Mouse (Mus musculus): Measurements from ENCODE around the gene Rab11fip4. TPM values are rescaled to one million over a fixed set of nuclear protein-coding genes. Genes with fewer than 3 reads are reported as not detected.

The Rab11fip4 gene
- total and polyA plus RNA-seq, 2 experiments from 2014 or later = 17.4 to 69.3 TPM

- WGBS = 51% methylated on average over 12 of the region's 12 CpGs
- no peak overlapping the region for H3K4me3 ChIP-seq (ENCODE audit: low read length)
- no peak for TF ChIP-seq CTCF (IDR thresholded peaks at IDR 0.05; ENCODE audit: low read depth)
- peak; percentile 57; the same call in 1 of the 2 replicates for ATAC-seq
- H3K27ac ChIP-seq = peak overlapping the region; percentile 20; the same call in 1 of the 2 replicates
- H3K4me2 ChIP-seq (ENCODE audit: low read depth, low read length) = no peak overlapping the region
- H3K27me3 ChIP-seq (ENCODE audit: insufficient read depth, low read length) = no peaks in the 10 kb centered on the region
- no peak for DNase-seq (ENCODE audit: low spot score)
- H3K4me1 ChIP-seq (ENCODE audit: insufficient read depth, low read length) = peaks cover 20% of the 10 kb centered on the region
- no peaks in the 10 kb centered on the region for H3K36me3 ChIP-seq (ENCODE audit: insufficient read depth, low read length)
- H3K9me3 ChIP-seq (ENCODE audit: low read length) = no peaks in the 10 kb centered on the region
- H3K9ac ChIP-seq (replicated peaks; ENCODE audit: low read length) = no peak overlapping the region
Measured at GRCm38 (mm10) chr11:79737126-79737697, 146.2 kb downstream of the Rab11fip4 start.

DNA sequence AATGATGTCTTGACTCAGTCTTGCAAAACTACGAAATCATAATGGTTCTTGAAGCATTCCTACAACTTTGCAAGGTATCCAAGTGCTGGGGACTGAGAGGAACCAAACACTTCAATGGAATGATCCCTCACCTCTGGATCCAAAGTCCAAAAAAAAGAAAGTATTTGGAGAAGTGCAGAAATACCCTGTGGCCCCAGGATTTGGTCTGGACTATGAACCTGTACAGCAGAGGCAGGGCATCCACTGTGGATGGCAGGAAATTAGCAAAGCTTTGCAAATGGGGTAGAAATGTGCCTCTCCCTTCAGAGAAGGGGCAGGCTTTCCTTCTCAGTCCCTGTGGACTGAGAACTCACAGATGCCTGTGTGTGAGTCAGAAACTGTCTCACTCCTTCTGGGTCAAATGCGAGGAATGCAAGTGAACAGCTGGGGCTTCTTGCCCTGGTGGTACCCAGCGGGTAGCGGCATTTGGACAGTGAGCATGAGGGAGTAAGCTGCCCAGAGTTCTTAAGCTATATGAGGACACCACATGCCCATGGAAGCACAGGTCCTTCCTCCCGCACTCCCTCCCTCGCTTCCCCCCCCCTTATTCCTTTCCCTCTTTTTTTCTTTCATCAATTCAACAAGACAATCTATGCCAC is 147.0 kb downstream of the Rab11fip4 start:
- no peak for DNase-seq (ENCODE audit: low spot score)
- 77% methylated on average over 6 of the region's 6 CpGs for WGBS

DNA sequence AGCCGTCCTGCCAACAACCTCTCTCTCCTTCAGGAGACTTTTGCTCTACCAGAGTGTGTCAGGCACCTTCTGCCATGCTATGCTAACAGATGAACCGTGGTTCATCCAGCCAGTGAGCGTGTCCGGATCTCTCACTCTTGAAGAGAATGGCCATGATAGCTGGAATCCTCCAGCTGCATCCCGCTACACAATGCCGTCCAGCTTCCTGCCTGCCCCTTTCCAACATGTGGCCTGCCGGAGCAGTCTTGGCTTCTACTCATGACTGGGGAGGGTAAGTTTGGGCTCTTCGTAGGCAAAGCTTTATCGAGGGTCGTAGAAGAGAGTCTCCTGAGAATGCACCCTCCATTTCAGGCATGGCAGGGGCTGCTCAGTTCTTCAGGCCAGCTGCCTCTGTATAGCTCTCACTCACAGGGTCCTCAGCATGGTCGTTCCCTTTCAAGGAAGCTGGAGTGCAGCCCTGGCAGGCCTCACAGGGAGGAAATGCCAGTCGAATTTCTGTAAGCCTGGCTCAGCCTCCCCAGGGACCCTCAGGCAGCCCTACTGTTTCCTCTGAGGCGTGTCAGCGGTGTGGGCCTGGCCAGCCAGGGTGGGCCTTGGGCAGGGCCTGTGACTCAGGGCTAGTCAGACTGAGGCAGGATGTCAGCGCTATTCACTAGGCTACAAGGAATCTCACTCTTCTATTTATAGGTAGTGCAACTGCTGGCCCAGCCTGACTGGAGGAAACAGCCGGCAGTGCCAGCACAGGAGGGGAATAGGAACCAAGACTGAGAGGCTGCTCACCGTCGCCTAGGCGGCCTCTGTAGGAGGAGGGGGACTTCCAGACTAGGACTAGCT is 147.9 kb downstream of the Rab11fip4 start:
- Histone ChIP-seq H3K4me3 (ENCODE audit: low read length) (no peak overlapping the region), H3K9me3 (ENCODE audit: low read length) (no peaks in the 10 kb centered on the region), H3K4me2 (ENCODE audit: low read depth, low read length) (no peak overlapping the region), H3K27me3 (ENCODE audit: insufficient read depth, low read length) (no peaks in the 10 kb centered on the region), H3K27ac (peak overlapping the region; percentile 60), H3K4me1 (ENCODE audit: insufficient read depth, low read length) (peaks cover 20% of the 10 kb centered on the region), H3K36me3 (ENCODE audit: insufficient read depth, low read length) (no peaks in the 10 kb centered on the region), H3K9ac (replicated peaks; ENCODE audit: low read length) (no peak overlapping the region)
- peak; percentile 52 for DNase-seq (ENCODE audit: low spot score)
- ATAC-seq = peak; percentile 75
- WGBS = 50% methylated on average over 19 of the region's 19 CpGs
- TF ChIP-seq CTCF (IDR thresholded peaks at IDR 0.05; ENCODE audit: low read depth) = no peak

More for the DNA sequence above, 147.0 kb downstream of the Rab11fip4 start:
- H3K9ac ChIP-seq (replicated peaks; ENCODE audit: low read length) = no peak overlapping the region
- no peaks in the 10 kb centered on the region for H3K9me3 ChIP-seq (ENCODE audit: low read length)
- no peaks in the 10 kb centered on the region for H3K27me3 ChIP-seq (ENCODE audit: insufficient read depth, low read length)
- TF ChIP-seq CTCF (IDR thresholded peaks at IDR 0.05; ENCODE audit: low read depth) = no peak
- no peaks in the 10 kb centered on the region for H3K36me3 ChIP-seq (ENCODE audit: insufficient read depth, low read length)
- peaks cover 20% of the 10 kb centered on the region for H3K4me1 ChIP-seq (ENCODE audit: insufficient read depth, low read length)
- H3K4me2 ChIP-seq (ENCODE audit: low read depth, low read length) = no peak overlapping the region
- H3K27ac ChIP-seq = no peak overlapping the region
- ATAC-seq = no peak
- H3K4me3 ChIP-seq (ENCODE audit: low read length) = no peak overlapping the region

DNA sequence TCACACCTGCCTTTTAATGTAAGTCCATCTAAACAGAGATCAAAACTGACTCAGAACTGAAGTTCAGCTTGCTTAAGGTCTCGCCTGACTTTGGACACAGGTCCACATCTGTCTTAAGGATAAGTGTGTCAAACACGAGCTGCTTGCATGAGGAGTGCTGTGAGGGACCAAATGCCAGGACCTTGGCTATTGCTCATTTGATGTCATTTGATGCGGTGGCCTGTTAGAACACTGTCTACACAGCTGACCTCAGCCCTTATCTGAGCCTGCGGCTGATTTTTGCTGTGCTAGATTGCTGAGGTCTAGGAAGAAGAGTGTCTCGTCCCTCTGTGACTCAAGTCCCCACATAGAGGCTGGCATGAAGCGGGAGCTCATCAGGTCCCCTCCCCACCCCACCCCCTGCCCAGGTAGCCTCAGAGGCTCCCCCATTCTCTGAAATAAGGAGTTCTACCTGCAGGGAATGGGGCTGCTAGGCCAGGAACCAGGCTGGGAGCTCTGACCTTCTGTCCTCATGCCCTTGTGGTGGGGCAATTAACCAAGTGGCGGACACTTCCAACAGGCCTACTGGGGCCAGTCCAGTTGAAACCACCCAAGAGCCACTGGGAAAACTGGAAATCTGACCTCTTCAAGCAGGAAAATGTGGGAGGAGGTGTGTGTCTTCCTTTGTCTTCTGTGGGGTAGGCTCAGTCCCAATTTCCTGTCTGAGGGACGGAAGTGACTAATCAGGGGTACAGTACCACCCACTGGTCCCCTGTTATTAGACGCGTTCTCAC is 149.9 kb downstream of the Rab11fip4 start:
- Histone ChIP-seq H3K9me3 (ENCODE audit: low read length) (no peaks in the 10 kb centered on the region), H3K4me3 (ENCODE audit: low read length) (no peak overlapping the region), H3K27ac (no peak overlapping the region), H3K4me1 (ENCODE audit: insufficient read depth, low read length) (peaks cover 20% of the 10 kb centered on the region), H3K4me2 (ENCODE audit: low read depth, low read length) (no peak overlapping the region), H3K36me3 (ENCODE audit: insufficient read depth, low read length) (no peaks in the 10 kb centered on the region), H3K9ac (replicated peaks; ENCODE audit: low read length) (no peak overlapping the region), H3K27me3 (ENCODE audit: insufficient read depth, low read length) (no peaks in the 10 kb centered on the region)
- ATAC-seq (no peak), DNase-seq (ENCODE audit: low spot score) (no peak)
- no peak for TF ChIP-seq CTCF (IDR thresholded peaks at IDR 0.05; ENCODE audit: low read depth)
- WGBS = 85% methylated on average over 10 of the region's 10 CpGs

- no peaks in the 10 kb centered on the region for H3K27me3 ChIP-seq (ENCODE audit: insufficient read depth, low read length)
- no peak for TF ChIP-seq CTCF (IDR thresholded peaks at IDR 0.05; ENCODE audit: low read depth)
- no peaks in the 10 kb centered on the region for H3K4me1 ChIP-seq (ENCODE audit: insufficient read depth, low read length)
- no peak overlapping the region for H3K27ac ChIP-seq
- no peak for ATAC-seq
- no peaks in the 10 kb centered on the region for H3K36me3 ChIP-seq (ENCODE audit: insufficient read depth, low read length)
- no peaks in the 10 kb centered on the region for H3K9me3 ChIP-seq (ENCODE audit: low read length)
- WGBS = 83% methylated on average over 11 of the region's 11 CpGs
- H3K4me3 ChIP-seq (ENCODE audit: low read length) = no peak overlapping the region
- H3K4me2 ChIP-seq (ENCODE audit: low read depth, low read length) = no peak overlapping the region
- no peak overlapping the region for H3K9ac ChIP-seq (replicated peaks; ENCODE audit: low read length)
- DNase-seq (ENCODE audit: low spot score) = no peak
Measured at GRCm38 (mm10) chr11:79746552-79747102, 155.6 kb downstream of the Rab11fip4 start.

MicroRNA genes within 50 kb of the gene (microRNA counts, 519-probe panel; counts per million panel counts)
- microRNA mmu-miR-193 = not detected
- 3,456 counts per million, percentile 58 among the panel's probes with 10 or more counts for microRNA mmu-miR-365

Small RNA genes within 50 kb of the gene (microRNA-seq; reads per million reads assigned to microRNA genes)
- gene Mir193a = 8.2 to 11.3 reads per million in 2 experiments
- gene Mir365-2 = 0.35 to 0.72 reads per million in 2 experiments

Other genes with a start within 250 kb of the Rab11fip4 start
- 21.0 and 27.7 TPM in 2 replicates for gene Omg, start 87.1 kb upstream of the Rab11fip4 start, total RNA-seq (2014; rRNA removed)
- gene Omg, start 87.1 kb upstream of the Rab11fip4 start, polyA plus RNA-seq (2015; fragmentation: Nextera tagmentation; extraction: Ambion mirVana) = 33.2 and 34.8 TPM in 2 replicates
- gene Evi2b, start 67.5 kb upstream of the Rab11fip4 start, total RNA-seq (2014; rRNA removed) = not detected in 2 replicates
- gene Evi2b, start 67.5 kb upstream of the Rab11fip4 start, polyA plus RNA-seq (2015; fragmentation: Nextera tagmentation; extraction: Ambion mirVana) = 0.25 and 0.52 TPM in 2 replicates
- gene Evi2, start 60.6 kb upstream of the Rab11fip4 start, total RNA-seq (2014; rRNA removed) = 0.11 and 0.16 TPM in 2 replicates
- 0.21 and 0.54 TPM in 2 replicates for gene Evi2, start 60.6 kb upstream of the Rab11fip4 start, polyA plus RNA-seq (2015; fragmentation: Nextera tagmentation; extraction: Ambion mirVana)
- gene Evi2a, start 60.6 kb upstream of the Rab11fip4 start, total RNA-seq (2014; rRNA removed) = 2.3 and 3.0 TPM in 2 replicates
- gene Evi2a, start 60.6 kb upstream of the Rab11fip4 start, polyA plus RNA-seq (2015; fragmentation: Nextera tagmentation; extraction: Ambion mirVana) = 4.5 and 5.9 TPM in 2 replicates

All from hindbrain, postnatal 0 days (tissue).